Mouse (Mus musculus): ENCODE results near the gene Amz1. TPM values are rescaled to one million over a fixed set of nuclear protein-coding genes. Genes with fewer than 3 reads are reported as not detected.
A peak's percentile ranks its signal among the peaks of the same experiment; 100 is the strongest.

The Amz1 gene
- total RNA-seq, 2 experiments from 2014 or later = 1.2 to 1.5 TPM

- no peak for DNase-seq (ENCODE audit: low spot score in 2 of 2)
Measured at GRCm38 (mm10) chr5:140722121-140722520, 1.8 kb upstream of the Amz1 start.

GRCm38 (mm10) chr5:140726062-140726839 lies 2.3 kb downstream of the Amz1 start:
- DNase-seq (ENCODE audit: low spot score in 2 of 2) = no peak

GRCm38 (mm10) chr5:140726946-140727740 lies 3.2 kb downstream of the Amz1 start:
- DNase-seq (ENCODE audit: low spot score in 2 of 2) = peak in 1 of 2 experiments; percentile 36

GRCm38 (mm10) chr5:140731040-140731797 lies 7.3 kb downstream of the Amz1 start:
- no peak for DNase-seq (ENCODE audit: low spot score in 2 of 2)

GRCm38 (mm10) chr5:140732195-140732594 lies 8.3 kb downstream of the Amz1 start:
- no peak for DNase-seq (ENCODE audit: low spot score in 2 of 2)

- no peak for DNase-seq (ENCODE audit: low spot score in 2 of 2)
Measured at GRCm38 (mm10) chr5:140733336-140733735, 9.4 kb downstream of the Amz1 start.

- no peak for DNase-seq (ENCODE audit: low spot score in 2 of 2)
Measured at GRCm38 (mm10) chr5:140735297-140735696, 11.4 kb downstream of the Amz1 start.

- no peak for DNase-seq (ENCODE audit: low spot score in 2 of 2)
Measured at GRCm38 (mm10) chr5:140736166-140736565, 12.2 kb downstream of the Amz1 start.

GRCm38 (mm10) chr5:140739813-140740212 lies 15.9 kb downstream of the Amz1 start:
- no peak for DNase-seq (ENCODE audit: low spot score in 2 of 2)

- DNase-seq (ENCODE audit: low spot score in 2 of 2) = no peak
Measured at GRCm38 (mm10) chr5:140741040-140741439, 17.1 kb downstream of the Amz1 start.

GRCm38 (mm10) chr5:140741877-140742276 lies 17.9 kb downstream of the Amz1 start:
- DNase-seq (ENCODE audit: low spot score in 2 of 2) = no peak

GRCm38 (mm10) chr5:140743706-140744131 lies 19.8 kb downstream of the Amz1 start:
- no peak for DNase-seq (ENCODE audit: low spot score in 2 of 2)

- no peak for DNase-seq (ENCODE audit: low spot score in 2 of 2)
Measured at GRCm38 (mm10) chr5:140748425-140748824, 24.5 kb downstream of the Amz1 start.

- DNase-seq (ENCODE audit: low spot score in 2 of 2) = peak; percentile 43 to 47
Measured at GRCm38 (mm10) chr5:140749062-140749875, 25.3 kb downstream of the Amz1 start.

GRCm38 (mm10) chr5:140750925-140751324 lies 27.0 kb downstream of the Amz1 start:
- DNase-seq (ENCODE audit: low spot score in 2 of 2) = no peak

GRCm38 (mm10) chr5:140752041-140752440 lies 28.1 kb downstream of the Amz1 start:
- DNase-seq (ENCODE audit: low spot score in 2 of 2) = no peak

GRCm38 (mm10) chr5:140752639-140753038 lies 28.7 kb downstream of the Amz1 start:
- DNase-seq (ENCODE audit: low spot score in 2 of 2) = no peak

- no peak for DNase-seq (ENCODE audit: low spot score in 2 of 2)
Measured at GRCm38 (mm10) chr5:140753223-140753622, 29.3 kb downstream of the Amz1 start.

- no peak for DNase-seq (ENCODE audit: low spot score in 2 of 2)
Measured at GRCm38 (mm10) chr5:140758864-140759263, 34.9 kb downstream of the Amz1 start.

- DNase-seq (ENCODE audit: low spot score in 2 of 2) = no peak
Measured at GRCm38 (mm10) chr5:140762540-140762939, 38.6 kb downstream of the Amz1 start.
